Mouse (Mus musculus) embryonic facial prominence, embryonic 11.5 days (tissue): ENCODE data around the gene Gm21865. TPM values are rescaled to one million over a fixed set of nuclear protein-coding genes. Genes with fewer than 3 reads are reported as not detected.
"Not testable (repeated sequence)": the region's sequence is repeated elsewhere in the genome, so short reads cannot be mapped to it uniquely, and the experiment has no call there.

Experiments used
- ATAC-seq: fragments of 200-750 bp; cut with Nextera tagmentation; replicated peaks from 2 replicates; pipeline ENCODE4 v1.8.0; 2017; ENCODE audit warnings: low read depth; ENCODE audit not compliant: insufficient number of reproducible peaks, low FRiP score, low TSS enrichment
- DNase-seq: peaks from one replicate; pipeline ENCODE4 v3.0.0-alpha.2; 2015; ENCODE audit warnings: low spot score
- H3K27ac ChIP-seq: fragments of 300-500 bp; sonication (generic); replicated peaks from 2 replicates; pipeline ENCODE4 v1.5.1; 2014; ENCODE audit warnings: mild to moderate bottlenecking, low read depth, low read length, control low read depth
- H3K27me3 ChIP-seq: fragments of 300-500 bp; sonication (generic); 2 replicates; pipeline ENCODE4 v1.6.1; 2014; ENCODE audit warnings: mild to moderate bottlenecking, low read length, moderate library complexity, mixed read lengths; ENCODE audit not compliant: control insufficient read depth, insufficient read depth
- H3K36me3 ChIP-seq: fragments of 300-500 bp; sonication (generic); replicated peaks from 2 replicates; pipeline ENCODE4 v1.6.1; 2014; ENCODE audit warnings: low read depth, mild to moderate bottlenecking, low read length, moderate library complexity, mixed read lengths; ENCODE audit not compliant: control insufficient read depth, insufficient read depth
- H3K4me1 ChIP-seq: fragments of 300-500 bp; sonication (generic); 2 replicates; pipeline ENCODE4 v1.6.1; 2014; ENCODE audit warnings: low read length, mixed read lengths; ENCODE audit not compliant: control insufficient read depth, insufficient read depth
- H3K4me2 ChIP-seq: fragments of 300-500 bp; sonication (generic); 2 replicates; pipeline ENCODE4 v1.6.1; 2014; ENCODE audit warnings: low read depth, mild to moderate bottlenecking, control low read depth, low read length, moderate library complexity
- H3K4me3 ChIP-seq: fragments of 300-500 bp; sonication (generic); 2 replicates; pipeline ENCODE4 v1.5.1; 2014; ENCODE audit warnings: low read depth, low read length, control low read depth
- H3K9ac ChIP-seq: fragments of 300-500 bp; sonication (generic); replicated peaks from 2 replicates; pipeline ENCODE4 v1.6.1; 2014; ENCODE audit warnings: mild to moderate bottlenecking, control low read depth, low read length
- H3K9me3 ChIP-seq: fragments of 300-500 bp; sonication (generic); replicated peaks from 2 replicates; pipeline ENCODE4 v1.6.1; 2016; ENCODE audit warnings: mild to moderate bottlenecking, low read length, inconsistent platforms, mixed read lengths; ENCODE audit not compliant: control insufficient read depth
- WGBS: fragments of 180-500 bp; shearing (Covaris S2); extraction: QIAGEN DNeasy Blood & Tissue Kit; methylation state at CpG from one replicate; pipeline ENCODE4 v1.1.7; 2014; 5-methylcytosine and 5-hydroxymethylcytosine counted together
- polyA plus RNA-seq: library from polyadenylated mRNA; unstranded; fragments of >200 nt; fragmentation: Nextera tagmentation; extraction: Ambion mirVana; gene quantifications from 2 replicates; pipeline ENCODE4 v1.2.1, GENCODE M21; 2014

Gene Gm21865
- not detected in 2 replicates for polyA plus RNA-seq

DNA sequence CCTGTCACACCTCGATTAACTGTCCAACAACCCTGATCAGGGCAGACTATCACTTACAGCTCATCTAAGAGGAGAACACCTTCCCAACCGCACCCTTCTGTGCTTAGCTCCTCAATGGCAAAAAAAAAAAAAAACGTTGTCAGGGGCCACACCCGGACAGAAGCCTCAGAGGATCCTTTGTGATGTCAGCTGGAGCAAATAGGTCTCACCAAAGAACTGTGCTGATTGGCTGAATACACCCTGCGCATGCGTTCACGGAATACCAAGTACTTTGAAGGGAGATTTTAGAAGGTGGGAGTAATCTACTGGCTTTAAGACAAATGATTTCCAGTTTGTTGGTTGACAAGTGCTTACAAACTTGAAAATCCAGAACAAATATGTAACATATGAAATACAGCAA is at the start of gene Gm21865:
Gene Gm21865 (minus strand): TSS at position 101 of the 400 bp plus-strand sequence.
- H3K27ac ChIP-seq, H3K4me1 ChIP-seq, DNase-seq, ATAC-seq, H3K4me3 ChIP-seq, H3K9ac ChIP-seq, H3K4me2 ChIP-seq, H3K27me3 ChIP-seq, H3K9me3 ChIP-seq, H3K36me3 ChIP-seq: not testable (repeated sequence)
- WGBS, result no CpG with 5 or more reads among the region's 7 CpGs

Other genes with a start within 250 kb of the Gm21865 start
- not detected in 2 replicates for gene Gm21882, start 64.6 kb upstream of the Gm21865 start, polyA plus RNA-seq